Mouse (Mus musculus): ENCODE measurements around the gene Ntmt1.

Ntmt1 gene

DNA sequence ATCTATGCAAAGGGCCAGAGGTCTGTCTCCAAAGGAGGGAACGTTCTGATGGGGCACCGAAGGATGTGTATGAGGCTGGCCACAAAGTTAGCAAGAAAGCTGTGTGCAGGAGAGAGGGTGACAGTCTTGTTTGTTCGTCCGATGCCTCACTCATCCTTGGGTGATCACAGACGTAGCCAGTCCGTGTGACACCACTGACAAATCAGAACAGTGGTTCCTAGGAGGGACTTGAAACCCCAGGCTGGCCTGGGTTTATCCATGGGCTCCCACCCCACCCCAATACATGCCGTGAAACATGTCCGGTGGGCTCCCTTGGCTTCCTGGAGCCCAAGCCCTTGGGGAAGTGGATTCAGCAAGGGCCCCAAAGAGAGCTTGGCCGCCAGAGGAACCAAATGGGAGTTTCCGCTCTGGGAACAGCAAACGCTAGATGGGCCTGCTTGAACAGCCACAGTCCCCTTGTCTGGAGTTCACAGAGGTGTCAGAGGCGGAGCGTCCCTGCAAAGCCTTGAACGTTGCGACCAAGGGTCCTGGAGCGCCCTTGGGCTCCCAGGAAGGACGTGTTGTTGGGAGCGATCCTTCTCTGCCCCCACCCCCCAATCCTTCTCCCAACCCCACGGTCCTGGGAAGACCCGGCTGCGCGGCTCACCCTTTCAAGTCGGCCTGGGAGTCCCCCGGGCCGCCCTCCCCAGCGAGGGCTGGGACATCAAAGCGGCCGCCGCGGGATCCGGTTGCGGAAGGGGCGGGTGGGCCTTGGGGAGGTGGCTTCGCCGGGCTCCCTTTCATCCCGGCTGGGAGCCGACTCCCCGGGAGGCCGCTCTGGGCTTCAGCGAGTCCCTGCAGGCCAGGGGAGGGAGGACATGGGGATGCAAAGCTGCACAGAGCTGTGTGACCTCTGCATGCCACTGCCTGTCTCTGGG is 23.3 kb upstream of the Ntmt1 start:
- DNase-seq: no peak

DNA sequence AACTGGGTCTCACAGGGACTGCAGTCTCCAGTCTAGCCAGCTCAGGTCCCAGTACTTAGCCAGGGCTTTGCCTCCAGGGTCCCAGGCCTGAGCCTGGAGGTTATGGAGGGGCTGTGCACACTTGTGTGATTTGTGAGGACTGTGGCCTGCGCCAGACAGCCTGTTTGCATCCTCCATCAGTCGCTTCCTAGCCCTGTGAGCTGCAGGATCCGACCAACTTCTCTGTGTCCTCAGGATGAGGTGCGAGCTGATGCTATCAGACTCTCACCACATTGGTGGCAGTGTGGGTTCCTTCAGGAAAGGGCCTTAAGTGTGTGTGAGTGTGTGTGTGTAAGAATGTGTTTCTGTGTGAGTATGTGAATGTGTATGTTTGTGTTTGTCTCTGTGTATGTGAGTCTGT is 20.2 kb upstream of the Ntmt1 start:
- DNase-seq: no peak

DNA sequence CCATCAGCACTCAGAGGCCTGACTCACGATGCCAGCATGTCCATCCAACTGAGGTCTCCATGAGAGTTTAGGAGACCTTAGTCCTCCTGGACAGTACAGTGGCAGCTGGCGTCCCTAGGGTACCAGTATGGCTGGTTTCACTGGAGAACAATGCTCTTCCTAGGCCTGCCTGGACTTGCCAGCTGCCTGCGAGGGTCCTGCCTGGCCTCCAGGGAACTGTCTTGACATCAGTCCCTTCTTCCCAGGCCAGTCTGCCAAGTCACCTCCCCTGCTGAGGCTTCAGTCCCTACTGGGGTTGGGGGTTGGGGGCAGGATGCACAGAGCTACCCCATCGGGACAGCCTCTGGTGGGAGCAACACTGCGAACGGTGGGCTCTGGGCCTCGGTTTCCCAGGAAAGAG is 15.6 kb upstream of the Ntmt1 start:
- no peak for DNase-seq

DNA sequence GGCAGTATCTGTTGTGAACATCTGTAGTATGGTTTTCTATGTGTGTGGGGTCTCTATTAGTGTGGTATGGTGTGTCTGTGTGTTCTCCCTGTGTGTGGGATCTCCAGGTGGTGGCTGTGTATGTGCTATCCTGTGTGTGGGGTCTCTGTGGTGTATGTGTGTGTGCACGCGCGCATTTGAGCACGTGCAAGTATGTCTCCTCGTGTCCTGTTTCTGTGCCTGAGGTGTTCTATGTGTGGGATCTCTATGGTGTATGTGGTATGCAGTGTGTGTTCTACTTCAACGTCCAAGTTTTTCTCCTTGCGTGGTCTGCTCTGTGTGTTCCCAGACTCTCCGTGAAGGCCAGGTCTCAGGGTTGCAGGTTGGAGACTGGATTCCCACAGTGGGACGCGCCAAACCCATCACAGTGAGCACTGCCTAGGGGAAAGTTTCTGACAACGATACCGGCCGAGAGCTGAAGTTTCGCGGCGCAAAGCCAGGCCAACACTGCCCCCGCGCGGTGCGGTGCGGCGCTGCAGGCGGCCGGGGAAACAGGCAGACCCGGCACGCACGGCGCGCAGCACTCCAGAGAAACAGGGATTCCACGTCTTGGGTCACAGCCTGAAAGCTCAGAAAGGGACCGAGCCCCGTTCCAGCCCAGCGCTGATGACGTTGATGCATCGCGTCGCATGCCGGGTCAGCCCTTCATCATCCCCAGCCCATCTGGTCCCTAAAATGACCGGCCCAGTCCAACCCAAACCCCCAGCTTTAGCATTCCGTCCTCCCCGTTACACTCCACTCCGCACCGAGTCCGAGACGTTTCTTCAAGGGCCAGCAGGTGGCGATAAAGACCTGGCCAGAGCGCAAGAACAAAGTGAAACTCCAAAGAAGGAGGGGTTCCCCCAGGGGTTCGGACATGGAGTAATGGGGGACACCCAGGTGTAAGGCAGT is 13.2 kb upstream of the Ntmt1 start:
- DNase-seq: peak; percentile 93

DNA sequence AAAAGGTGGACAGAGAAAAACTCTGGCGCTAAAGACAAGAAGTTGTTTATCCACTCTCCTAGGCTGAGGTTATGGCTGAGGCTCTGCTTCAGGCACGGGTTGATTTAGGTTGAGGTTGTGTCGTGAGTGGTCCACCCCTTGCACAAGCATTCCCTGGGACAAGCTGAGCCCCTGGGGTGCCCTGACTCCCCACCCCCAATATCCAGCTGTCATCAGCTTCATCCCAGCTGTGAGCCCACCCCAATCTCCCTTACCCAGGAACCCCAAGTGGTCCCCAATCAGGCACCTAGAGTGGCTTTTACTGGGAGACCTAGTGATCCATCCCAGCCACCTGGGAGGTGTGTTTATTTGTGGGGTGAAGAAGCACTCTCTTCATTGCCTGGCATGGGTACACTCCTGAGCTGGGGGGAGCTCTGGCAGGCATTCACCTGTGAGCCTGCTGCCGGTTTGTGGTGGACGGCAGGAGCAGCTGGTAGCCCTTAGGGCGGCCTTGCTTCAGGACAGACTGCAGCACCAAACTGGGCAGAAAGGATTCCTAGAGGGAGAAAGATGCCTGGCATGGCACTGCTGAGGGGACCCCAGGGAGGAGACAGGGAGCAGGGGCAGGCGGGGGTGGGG is 12.2 kb upstream of the Ntmt1 start:
- no peak for DNase-seq

DNA sequence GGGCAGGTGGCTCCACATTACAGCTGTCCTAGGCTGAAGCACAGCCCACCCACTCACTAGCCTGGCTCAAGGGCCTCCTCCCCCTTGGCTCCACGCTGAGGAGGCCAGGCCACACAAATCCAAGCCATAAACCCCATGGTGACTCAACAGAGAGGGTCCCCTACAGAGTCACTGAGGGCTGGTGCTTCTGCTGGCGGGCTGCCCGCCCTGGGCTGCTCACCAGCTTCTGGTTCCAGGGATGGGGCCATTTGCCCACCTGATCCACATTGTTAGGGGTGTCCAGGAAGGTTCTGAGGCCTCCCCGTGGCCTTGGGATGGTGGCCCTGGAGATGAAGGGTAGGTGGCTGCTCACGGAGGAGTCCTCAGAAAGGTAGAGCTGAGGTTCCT is 11.7 kb upstream of the Ntmt1 start:
- DNase-seq: peak; percentile 28

DNA sequence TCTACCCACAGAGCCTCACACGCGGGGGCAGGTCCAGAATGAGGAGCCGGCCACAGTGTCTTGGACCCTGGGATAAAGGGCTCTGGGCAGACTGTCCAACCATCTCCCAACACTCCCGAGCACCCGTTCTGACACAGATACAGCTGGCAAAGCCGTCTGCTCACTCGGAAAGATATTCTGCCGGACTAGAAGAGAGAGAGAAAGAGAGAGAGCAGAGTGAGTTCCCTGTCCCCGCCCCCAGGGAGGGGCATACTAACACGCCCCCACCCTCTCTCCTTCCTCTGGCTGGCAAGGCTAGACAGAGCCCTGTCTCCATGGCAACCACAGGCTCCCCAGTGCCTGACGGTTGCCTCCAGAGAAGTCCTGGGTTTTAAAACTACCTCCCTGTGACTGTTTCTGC is 11.2 kb upstream of the Ntmt1 start:
- peak; percentile 50 for DNase-seq

DNA sequence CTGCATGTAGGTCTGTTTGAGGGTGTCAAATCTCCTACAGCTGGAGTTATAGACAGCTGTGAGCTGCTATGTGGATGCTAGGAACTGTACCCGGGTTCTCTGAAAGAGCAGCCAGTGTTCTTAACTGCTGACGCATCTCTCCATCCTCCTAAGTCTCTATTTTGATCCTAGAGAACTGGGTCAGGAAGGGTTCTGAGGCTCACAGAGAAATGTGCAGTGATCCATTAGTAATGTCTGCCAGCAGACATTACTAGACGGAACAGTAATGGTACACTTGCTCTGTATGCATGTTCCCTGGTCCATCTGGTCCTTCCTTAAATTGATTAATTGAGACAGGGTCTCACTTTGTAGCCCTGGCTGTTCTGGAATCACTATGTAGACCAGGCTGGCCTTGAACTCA is 8.2 kb upstream of the Ntmt1 start:
- DNase-seq: no peak

DNA sequence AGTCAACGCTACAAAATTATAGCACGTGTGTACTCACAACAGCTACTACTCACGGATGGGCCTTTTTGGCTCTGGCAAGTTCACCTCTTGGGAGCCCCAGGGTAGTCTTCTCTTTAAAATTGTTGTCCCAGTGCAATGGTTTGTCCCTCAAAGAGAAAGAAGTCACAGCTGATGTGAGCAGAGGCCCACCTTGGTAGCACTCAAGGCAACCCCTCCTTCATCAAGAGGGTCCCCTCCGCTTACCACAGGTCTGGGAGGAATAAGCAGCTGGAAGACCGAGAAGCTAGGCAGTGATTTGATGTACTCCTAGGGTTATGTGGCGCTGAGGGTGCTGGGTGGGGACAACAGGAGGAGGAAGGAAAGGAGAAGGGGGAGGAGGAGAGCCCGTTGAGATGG is 7.0 kb upstream of the Ntmt1 start:
- DNase-seq: no peak

DNA sequence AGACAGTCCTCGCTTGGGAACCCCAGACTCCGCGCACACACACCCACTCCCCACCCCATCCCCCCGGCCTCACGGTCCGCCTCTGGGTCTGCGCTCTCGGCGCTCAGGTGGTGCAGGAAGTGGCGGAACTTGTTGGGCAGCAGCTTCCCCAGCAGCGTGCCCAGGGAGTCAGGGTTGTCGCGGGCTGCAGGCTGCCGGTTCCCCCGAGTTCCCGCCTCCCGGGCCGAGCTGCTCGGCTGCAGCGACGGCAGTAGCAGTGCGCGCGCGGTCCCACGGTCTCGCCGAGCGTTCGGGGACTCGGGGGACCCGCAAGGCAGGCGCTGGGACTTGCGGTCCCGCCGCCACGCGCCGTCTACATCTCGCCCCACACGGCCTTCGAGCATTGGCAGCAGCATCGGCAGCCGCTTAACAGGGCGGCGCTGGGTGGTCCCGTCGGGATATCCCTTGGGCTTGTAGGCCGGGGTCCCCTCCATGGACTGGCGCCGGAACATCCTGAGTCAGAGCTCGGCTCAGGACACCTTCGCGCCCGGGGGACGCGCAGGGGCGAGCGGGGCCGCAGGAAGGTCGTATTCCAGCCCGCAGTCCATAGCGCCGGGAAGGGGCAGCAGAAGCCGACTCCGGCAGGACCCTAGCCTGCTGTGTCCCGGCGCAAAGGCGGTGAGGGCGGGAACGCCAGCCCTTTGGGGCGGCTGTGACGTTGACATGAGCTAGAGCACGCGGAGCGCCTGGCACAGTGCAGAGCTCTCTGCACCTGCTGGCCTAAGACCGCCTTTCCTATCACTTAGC is 6.4 kb upstream of the Ntmt1 start:
- no peak for DNase-seq

DNA sequence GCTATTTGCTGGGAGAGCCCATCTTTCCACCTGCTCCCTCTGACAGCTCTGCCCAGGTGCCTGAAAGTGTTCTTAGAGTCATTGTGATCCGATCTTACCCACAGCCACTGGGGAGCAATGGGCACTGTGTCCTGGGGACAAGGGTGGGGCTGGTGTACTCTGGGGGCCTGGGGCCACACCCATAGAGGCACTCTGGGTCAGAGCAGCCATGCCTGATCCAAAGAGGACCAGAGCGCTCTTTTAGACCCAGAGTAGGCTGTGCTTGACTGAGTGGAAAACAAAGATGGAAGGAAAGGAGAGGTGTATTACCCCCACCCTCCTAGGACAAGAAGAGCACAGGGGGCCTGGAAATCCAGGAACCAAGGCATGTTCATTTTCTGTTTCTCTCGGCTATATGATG is 4.0 kb upstream of the Ntmt1 start, which contains the start of gene 1700001O22Rik:
1700001O22Rik (minus strand) TSS at position 58 of the 400 bp plus-strand sequence.
- DNase-seq: no peak

DNA sequence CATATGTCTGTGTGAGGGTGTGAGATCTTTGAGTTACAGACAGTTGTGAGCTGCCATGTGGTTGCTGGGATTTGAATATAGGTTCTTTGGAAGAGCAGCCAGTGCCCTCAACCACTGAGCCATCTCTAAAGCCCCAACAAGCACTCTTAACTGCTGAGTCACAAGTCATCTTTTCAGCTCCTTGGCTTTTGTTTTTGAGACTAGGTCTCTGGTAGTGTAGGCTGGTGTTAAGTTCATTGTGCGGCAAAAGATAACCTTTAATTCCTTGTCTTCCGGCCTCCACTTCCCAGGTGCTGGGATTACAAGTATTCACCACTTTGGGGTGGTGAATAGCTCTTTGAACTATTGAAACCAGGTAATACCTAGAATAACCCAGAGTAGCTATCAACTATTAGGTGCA is 1.6 kb upstream of the Ntmt1 start:
- no peak for DNase-seq

DNA sequence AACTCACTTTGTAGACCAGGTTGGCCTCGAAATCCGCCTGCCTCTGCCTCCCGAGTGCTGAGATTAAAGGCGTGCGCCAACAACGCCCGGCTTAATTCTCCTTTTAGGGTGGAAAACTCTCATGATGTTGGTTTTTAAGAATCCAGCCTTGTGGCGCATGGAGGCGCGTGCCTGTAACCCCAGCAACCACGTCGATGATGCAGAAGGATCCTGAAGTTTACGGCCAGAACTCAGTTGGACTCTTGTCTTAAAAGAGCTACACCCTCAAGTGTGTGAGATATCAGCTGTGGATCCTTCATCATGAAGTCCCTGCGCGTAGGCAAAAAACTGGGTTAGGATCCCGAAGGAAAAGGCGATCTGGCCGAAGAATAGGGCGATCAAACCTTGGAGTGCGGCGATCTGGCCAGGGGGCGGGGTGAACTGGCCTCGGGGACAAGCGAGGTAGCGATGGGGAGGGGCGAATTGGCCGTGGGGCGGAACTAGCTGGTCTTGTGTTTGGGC is 429 bp upstream of the Ntmt1 start:
- no peak for DNase-seq

DNA sequence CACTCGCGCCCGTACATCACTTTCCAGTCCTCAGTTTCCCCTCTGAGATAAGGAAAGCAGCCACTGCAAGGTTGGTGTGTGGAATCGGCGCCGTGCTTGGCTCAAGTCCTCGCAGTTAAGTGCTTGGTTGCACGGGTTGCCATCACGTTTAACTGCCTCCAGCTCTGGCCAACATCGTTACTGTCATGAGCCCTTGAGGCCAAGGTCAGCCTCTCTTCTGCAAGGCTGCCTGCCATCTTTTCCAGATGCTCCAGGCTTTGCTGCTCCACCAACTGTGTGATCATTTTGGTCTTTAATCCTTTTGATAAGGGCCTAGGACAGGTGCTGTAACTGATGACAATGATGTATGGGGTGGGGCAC is 650 bp downstream of the Ntmt1 start:
- DNase-seq: no peak

DNA sequence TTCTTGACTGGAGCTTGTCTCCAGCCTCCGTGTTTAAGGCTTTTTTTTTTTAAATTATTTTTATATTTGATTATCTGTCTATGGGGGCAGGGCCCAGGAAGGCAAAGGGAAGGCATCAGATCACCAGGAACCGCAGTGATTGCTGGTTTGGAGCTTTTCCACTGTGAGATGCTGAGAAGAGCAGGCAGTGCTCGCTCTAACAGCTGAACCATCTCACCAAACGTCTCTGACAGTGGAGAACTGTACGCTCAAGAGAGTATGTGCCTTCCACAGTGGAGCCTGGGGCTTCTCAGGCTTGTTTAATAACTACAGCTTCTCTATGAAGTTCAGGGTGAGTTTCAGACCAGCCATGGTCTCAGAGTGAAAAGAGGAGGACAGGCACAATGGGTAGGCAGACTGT is 1.9 kb downstream of the Ntmt1 start:
- DNase-seq: no peak

DNA sequence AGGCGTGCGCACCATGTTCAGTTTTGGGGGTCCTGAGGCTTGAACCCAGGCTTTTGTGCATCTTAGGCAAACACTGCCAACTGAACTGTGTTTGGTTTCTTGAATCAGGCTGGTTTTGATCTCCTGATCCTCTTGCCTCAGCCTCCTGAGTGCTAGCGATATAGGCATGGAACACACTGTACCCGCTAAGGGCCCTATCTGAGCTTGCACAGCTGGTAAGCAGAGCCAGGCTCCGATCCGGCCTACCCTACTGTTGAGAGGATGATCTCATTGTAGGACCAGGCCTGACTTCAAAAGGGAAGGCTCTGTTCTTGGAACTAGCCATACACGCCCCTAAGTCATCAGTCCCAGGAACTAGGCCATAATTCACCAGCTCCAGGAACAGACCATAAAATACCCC is 2.9 kb downstream of the Ntmt1 start:
- DNase-seq: no peak

DNA sequence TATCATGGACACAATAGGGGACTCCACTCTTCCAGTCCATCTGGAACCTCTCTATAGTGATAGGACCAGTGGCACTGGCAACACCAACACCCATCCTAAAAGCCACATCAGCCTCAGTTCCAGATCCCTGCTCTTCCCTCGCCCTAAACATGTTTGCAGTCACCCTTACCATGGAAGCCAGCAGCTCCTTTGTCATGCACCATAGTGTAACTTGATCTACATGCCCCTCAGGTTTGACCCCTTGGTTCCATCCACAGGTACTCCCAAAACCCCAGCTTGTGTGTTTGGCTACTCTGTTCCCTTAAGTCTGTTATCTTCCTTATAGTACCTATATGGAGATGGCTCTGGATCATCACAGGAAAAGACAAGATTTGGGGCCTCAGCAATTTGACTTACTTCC is 8.8 kb downstream of the Ntmt1 start:
- no peak for DNase-seq

DNA sequence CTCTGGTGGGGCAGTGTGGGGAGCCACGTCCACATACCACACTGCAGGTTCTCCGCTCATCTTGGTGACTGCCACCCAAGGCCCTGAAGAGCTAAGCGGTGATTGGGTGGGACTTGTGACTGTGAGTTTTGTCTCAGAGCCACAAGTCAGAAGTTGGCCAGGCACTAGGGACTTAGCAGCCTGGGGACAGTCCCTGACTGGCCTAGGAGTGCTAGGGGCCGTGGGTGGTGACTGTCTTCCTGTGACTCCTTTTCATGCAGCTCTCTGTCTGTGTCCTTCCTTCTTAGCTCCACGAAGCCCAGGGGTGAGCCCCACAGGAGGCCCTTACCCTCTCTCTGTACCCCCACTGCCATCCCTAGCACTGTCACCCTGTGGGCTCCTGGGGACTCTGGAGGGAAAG is 12.2 kb downstream of the Ntmt1 start:
- no peak for DNase-seq

DNA sequence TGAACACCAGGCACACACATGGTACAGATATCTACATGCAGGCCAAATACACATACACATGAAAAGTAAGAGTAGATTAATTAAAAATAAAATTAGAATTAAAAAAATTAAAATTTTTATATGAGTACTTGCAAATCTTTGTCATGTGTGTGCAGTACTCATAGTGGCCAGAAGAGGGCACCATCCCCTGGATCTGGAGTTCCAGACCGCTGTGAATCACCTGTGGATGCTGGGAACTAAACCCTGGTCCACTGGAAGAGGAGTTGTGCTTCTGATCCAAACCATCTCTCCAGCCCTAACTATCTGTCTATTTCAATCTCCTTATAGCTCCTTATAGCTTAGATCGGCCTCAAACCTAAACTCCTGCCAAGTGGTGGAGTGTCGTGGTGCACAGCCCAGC is 13.4 kb downstream of the Ntmt1 start:
- no peak for DNase-seq

DNA sequence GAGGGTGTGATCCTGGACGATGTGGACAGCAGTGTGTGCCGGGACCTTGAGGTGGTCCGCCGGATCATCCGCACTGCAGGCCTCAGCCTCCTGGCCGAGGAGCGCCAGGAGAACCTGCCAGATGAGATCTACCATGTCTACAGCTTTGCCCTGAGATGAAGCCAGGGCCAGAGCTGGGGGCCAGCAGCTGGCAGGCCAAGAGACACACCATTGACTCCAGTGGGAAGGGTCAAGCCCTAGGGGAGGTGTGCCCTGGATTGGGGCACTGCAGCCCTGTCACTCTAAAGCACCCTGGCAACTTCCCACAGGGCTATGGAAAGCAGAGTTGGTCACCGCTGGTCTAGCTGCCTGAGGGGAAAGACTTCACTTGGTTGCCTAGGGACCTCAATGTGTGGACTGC is 14.8 kb downstream of the Ntmt1 start:
- no peak for DNase-seq

DNA sequence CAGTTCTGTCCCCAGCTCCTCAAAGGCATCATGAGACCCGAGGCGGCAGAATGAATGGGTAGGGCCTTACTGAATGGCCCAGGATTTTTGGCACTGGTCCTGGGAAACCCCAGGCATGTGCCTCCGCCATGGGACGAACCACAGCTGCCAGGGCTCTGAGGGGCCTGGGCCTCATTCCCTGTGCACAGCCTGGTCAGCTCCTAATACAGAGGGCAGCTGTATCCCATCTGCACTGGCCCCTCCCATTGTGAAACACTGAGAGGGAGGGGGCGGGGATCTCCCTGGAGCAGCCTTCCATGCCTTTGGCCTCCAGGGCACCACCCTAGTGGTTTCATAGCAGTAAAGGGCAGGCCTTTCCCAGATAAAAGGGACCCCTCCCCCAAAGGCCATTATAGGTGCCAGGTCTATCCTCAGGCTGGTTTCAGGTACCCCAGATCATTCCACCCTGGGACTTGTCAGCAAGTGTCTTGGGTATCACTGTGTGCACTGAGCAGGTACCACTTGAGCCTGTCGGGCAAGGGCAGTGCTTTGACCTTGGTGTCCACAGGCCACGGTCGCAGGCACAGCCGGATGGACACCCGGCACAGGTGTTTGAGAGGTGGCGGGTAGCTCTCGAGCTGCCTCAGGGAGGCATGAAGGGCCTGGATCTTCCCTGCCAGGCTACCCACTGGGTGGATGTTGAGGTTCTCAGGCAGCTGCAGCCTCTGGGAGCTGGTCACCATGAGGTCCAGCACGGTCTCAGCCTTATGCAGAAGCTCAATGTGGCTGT is 15.9 kb downstream of the Ntmt1 start:
- DNase-seq: no peak

Data from cerebellum, adult 11 months (tissue).